In the genomic region with DNA sequence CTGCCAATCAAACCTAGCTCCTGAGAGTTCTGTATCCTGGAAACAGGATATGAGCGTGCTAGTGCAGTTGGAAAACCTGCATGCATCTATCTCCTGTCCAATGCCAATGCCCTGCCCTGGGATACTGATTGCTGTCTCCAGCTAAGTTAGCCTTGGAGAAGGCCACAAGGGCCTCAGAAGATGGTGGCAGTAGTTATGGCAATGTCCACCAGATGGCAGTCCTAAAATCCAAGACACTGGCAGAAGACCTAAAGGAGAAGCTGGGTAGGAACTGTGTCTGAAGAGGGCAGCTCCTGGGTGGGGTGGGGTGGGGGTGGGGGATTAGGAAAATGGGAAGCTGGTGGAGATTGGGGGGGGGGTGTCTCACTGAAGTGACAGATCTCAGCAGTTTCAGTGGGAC, we compare ENCODE assay signal across 9 mouse cellular contexts. TPM values are rescaled to one million over a fixed set of nuclear protein-coding genes. Genes with fewer than 3 reads are reported as not detected.
A peak's percentile ranks its signal among the peaks of the same experiment; 100 is the strongest.
DNase-seq lines count a peak whose midpoint lies in the region; ATAC-seq and TF ChIP-seq lines count a peak whose summit lies in the region.
"Had no signal": no experiment of that assay in that cellular context is flagged by ENCODE, and none has a peak within 500 bp of the region (broad histone marks: within the 10 kb centered on the region; RNA-seq: fewer than 3 reads in every experiment).

No protein-coding gene starts in this region.

- peak; percentile 45 for DNase-seq in gastrocnemius, adult 18-20 months (ENCODE audit: low spot score)
- no peak for DNase-seq in gastrocnemius, postnatal 4 days (ENCODE audit: low spot score in 2 of 2)
- no peak for DNase-seq in neural tube, embryonic 10.5 days (ENCODE audit: extremely low spot score, low spot score)
- peak; percentile 45 for DNase-seq in adrenal gland, adult 2 months
- DNase-seq in embryonic facial prominence, embryonic 14.5 days (ENCODE audit: low spot score): peak; percentile 35
- peak; percentile 31 to 44 for DNase-seq in left cerebral cortex, postnatal 14 days (ENCODE audit: low spot score in 2 of 2)
- DNase-seq in stomach, postnatal 0 days (ENCODE audit: low spot score): peak; percentile 55

- no peak for ATAC-seq in neural tube, embryonic 13.5 days (ENCODE audit: low read depth)
- no peak for ATAC-seq in embryonic facial prominence, embryonic 14.5 days (ENCODE audit: low read depth)
- ATAC-seq in stomach, postnatal 0 days (ENCODE audit: low FRiP score, low TSS enrichment): 0 out of 2 replicates have a peak, but pooled peaks have one; percentile 30

- H3K4me1 ChIP-seq in neural tube, embryonic 13.5 days (replicated peaks): peaks cover 15% of the 10 kb centered on the region; the same call in 1 of the 2 replicates
- H3K4me1 ChIP-seq in embryonic facial prominence, embryonic 14.5 days (ENCODE audit: control insufficient read depth, insufficient read depth, low read length): no peaks in the 10 kb centered on the region; the same call in 1 of the 2 replicates
- H3K4me1 ChIP-seq in stomach, postnatal 0 days (replicated peaks; ENCODE audit: control insufficient read depth, insufficient read depth): 0 out of 2 replicates have a peak, but pooled peaks cover 2% of the 10 kb centered on the region

- peak; percentile 77 for TF ChIP-seq CTCF in stomach, postnatal 0 days (IDR thresholded peaks at IDR 0.05; ENCODE audit: low read depth)

- TF ChIP-seq EP300 in stomach, postnatal 0 days (optimal IDR thresholded peaks at IDR 0.05): no peak

- no peak overlapping the region for H3K4me2 ChIP-seq in neural tube, embryonic 13.5 days
- no peak overlapping the region for H3K4me2 ChIP-seq in embryonic facial prominence, embryonic 14.5 days (ENCODE audit: low read depth, low read length)
- H3K4me2 ChIP-seq in stomach, postnatal 0 days (replicated peaks; ENCODE audit: low read depth): no peak overlapping the region
- H3K4me2 ChIP-seq: hindbrain, embryonic 15.5 days had no signal

- no peaks in the 10 kb centered on the region for H3K9me3 ChIP-seq in neural tube, embryonic 13.5 days
- no peaks in the 10 kb centered on the region for H3K9me3 ChIP-seq in embryonic facial prominence, embryonic 14.5 days (ENCODE audit: control insufficient read depth, low read length)
- H3K9me3 ChIP-seq in stomach, postnatal 0 days (ENCODE audit: control insufficient read depth, low read length): no peaks in the 10 kb centered on the region
- H3K9me3 ChIP-seq: hindbrain, embryonic 15.5 days had no signal

- H3K36me3 ChIP-seq in neural tube, embryonic 13.5 days: no peaks in the 10 kb centered on the region
- H3K36me3 ChIP-seq in embryonic facial prominence, embryonic 14.5 days (ENCODE audit: control insufficient read depth, insufficient read depth, low read length): no peaks in the 10 kb centered on the region
- H3K36me3 ChIP-seq in stomach, postnatal 0 days (ENCODE audit: control insufficient read depth, insufficient read depth, low read length): no peaks in the 10 kb centered on the region
- H3K36me3 ChIP-seq: hindbrain, embryonic 15.5 days had no signal

- peaks cover 57% of the 10 kb centered on the region for H3K27me3 ChIP-seq in neural tube, embryonic 13.5 days
- H3K27me3 ChIP-seq in embryonic facial prominence, embryonic 14.5 days (replicated peaks; ENCODE audit: control insufficient read depth, insufficient read depth, low read length): 0 out of 2 replicates have a peak, but pooled peaks cover 3% of the 10 kb centered on the region
- H3K27me3 ChIP-seq in stomach, postnatal 0 days (ENCODE audit: control insufficient read depth, insufficient read depth, low read length): no peaks in the 10 kb centered on the region

- no peak overlapping the region for H3K9ac ChIP-seq in neural tube, embryonic 13.5 days
- H3K9ac ChIP-seq in embryonic facial prominence, embryonic 14.5 days (ENCODE audit: low read depth, low read length): no peak overlapping the region
- H3K9ac ChIP-seq in stomach, postnatal 0 days (ENCODE audit: low read length): no peak overlapping the region
- H3K9ac ChIP-seq: hindbrain, embryonic 15.5 days had no signal

- no peak overlapping the region for H3K4me3 ChIP-seq in neural tube, embryonic 13.5 days
- H3K4me3 ChIP-seq in embryonic facial prominence, embryonic 14.5 days (ENCODE audit: low read depth, low read length): no peak overlapping the region
- H3K4me3 ChIP-seq in stomach, postnatal 0 days (ENCODE audit: low read depth, low read length): no peak overlapping the region
- H3K4me3 ChIP-seq: hindbrain, embryonic 15.5 days had no signal

- intact Hi-C loops in left cerebral cortex, postnatal 14 days (cut with DNase I): loop anchor here (2.0 kb wide), 1 partner anchor 44 kb away; no protein-coding TSS in a partner anchor

- H3K27ac ChIP-seq in neural tube, embryonic 13.5 days (replicated peaks): 0 out of 2 replicates have a peak overlapping the region, but pooled peaks have one; percentile 5
- no peak overlapping the region for H3K27ac ChIP-seq in embryonic facial prominence, embryonic 14.5 days (replicated peaks; ENCODE audit: low read depth, low read length)
- H3K27ac ChIP-seq in stomach, postnatal 0 days (replicated peaks): no peak overlapping the region
- H3K27ac ChIP-seq: hindbrain, embryonic 15.5 days had no signal

- 68% methylated on average over 1 of the region's 1 CpGs for WGBS in neural tube, embryonic 13.5 days
- 67% methylated on average over 1 of the region's 1 CpGs for WGBS in embryonic facial prominence, embryonic 14.5 days
- WGBS in stomach, postnatal 0 days: 50% methylated on average over 1 of the region's 1 CpGs

RNA-seq across cellular contexts. Expression of gene Tlx1, which starts 33.7 kb away (rescaled TPM):
- total RNA-seq in gastrocnemius, adult 18-20 months (2021): not detected
- total RNA-seq in gastrocnemius, postnatal 4 days (2021): under 1 TPM in 1 of 2 experiments, not detected in 1; 0.31 TPM
- polyA plus RNA-seq in neural tube, embryonic 13.5 days (2015; fragmentation: Nextera tagmentation; extraction: Ambion mirVana): 0.50 and 0.62 TPM in 2 replicates
- total RNA-seq in adrenal gland, adult 2 months (2021): not detected
- not detected in 2 replicates for polyA plus RNA-seq in adrenal gland, adult 2 months (2012; rRNA removed)
- 1.7 and 1.9 TPM in 2 replicates for polyA plus RNA-seq in embryonic facial prominence, embryonic 14.5 days (2014; fragmentation: Nextera tagmentation; extraction: Ambion mirVana)
- total RNA-seq in left cerebral cortex, postnatal 14 days (2021): not detected
- polyA plus RNA-seq in stomach, postnatal 0 days (2015; fragmentation: Nextera tagmentation; extraction: Ambion mirVana): not detected in 2 replicates

RNA-seq across cellular contexts. Expression of gene Kazald1, which starts 41.8 kb away (rescaled TPM):
- total RNA-seq in gastrocnemius, adult 18-20 months (2021): 10 to 100 TPM in 1 of 2 experiments, 1 to 10 TPM in 1; 6.3 to 11.2 TPM
- 1 to 10 TPM; 8.0 to 8.9 TPM for total RNA-seq in gastrocnemius, postnatal 4 days (2021)
- 1.9 and 2.5 TPM in 2 replicates for polyA plus RNA-seq in neural tube, embryonic 13.5 days (2015; fragmentation: Nextera tagmentation; extraction: Ambion mirVana)
- total RNA-seq in adrenal gland, adult 2 months (2021): 1 to 10 TPM; 2.2 to 6.0 TPM
- polyA plus RNA-seq in adrenal gland, adult 2 months (2012; rRNA removed): 9.8 and 11.1 TPM in 2 replicates
- 51.5 and 64.9 TPM in 2 replicates for polyA plus RNA-seq in embryonic facial prominence, embryonic 14.5 days (2014; fragmentation: Nextera tagmentation; extraction: Ambion mirVana)
- total RNA-seq in left cerebral cortex, postnatal 14 days (2021): 1 to 10 TPM; 1.3 to 1.6 TPM
- polyA plus RNA-seq in stomach, postnatal 0 days (2015; fragmentation: Nextera tagmentation; extraction: Ambion mirVana): 3.0 and 3.8 TPM in 2 replicates

Comparison
In these comparisons a context has a peak if more than half of its experiments do, and no peak if none do; other contexts are left out.
1. DNase-seq: peak in gastrocnemius, adult 18-20 months (single experiment), adrenal gland, adult 2 months (single experiment), embryonic facial prominence, embryonic 14.5 days (single experiment), left cerebral cortex, postnatal 14 days (2 of 2) and stomach, postnatal 0 days (single experiment); none in gastrocnemius, postnatal 4 days (0 of 2) and neural tube, embryonic 10.5 days (single experiment).